Mouse (Mus musculus) heart, embryonic 11.5 days (tissue): ENCODE data around the gene Itgb1bp1. TPM values are rescaled to one million over a fixed set of nuclear protein-coding genes. Genes with fewer than 3 reads are reported as not detected.

Experiments used
- ATAC-seq: fragments of 200-750 bp; cut with Nextera tagmentation; replicated peaks from 2 replicates; pipeline ENCODE4 v1.8.0; 2017; ENCODE audit warnings: moderate library complexity; ENCODE audit not compliant: insufficient number of reproducible peaks, low FRiP score, low TSS enrichment
- H3K27ac ChIP-seq: fragments of 300-500 bp; sonication (generic); 2 replicates; pipeline ENCODE4 v1.5.1; 2014; ENCODE audit warnings: mild to moderate bottlenecking, low read depth, low read length
- H3K27me3 ChIP-seq: fragments of 300-500 bp; sonication (generic); 2 replicates; pipeline ENCODE4 v1.6.1; 2014; ENCODE audit warnings: mild to moderate bottlenecking, low read length, mixed read lengths; ENCODE audit not compliant: control insufficient read depth, insufficient read depth
- H3K36me3 ChIP-seq: fragments of 300-500 bp; sonication (generic); 2 replicates; pipeline ENCODE4 v1.6.1; 2014; ENCODE audit warnings: mild to moderate bottlenecking, low read length, moderate library complexity, mixed read lengths; ENCODE audit not compliant: control insufficient read depth, insufficient read depth
- H3K4me1 ChIP-seq: fragments of 300-500 bp; sonication (generic); 2 replicates; pipeline ENCODE4 v1.6.1; 2014; ENCODE audit warnings: low read length; ENCODE audit not compliant: control insufficient read depth, insufficient read depth
- H3K4me2 ChIP-seq: fragments of 300-500 bp; sonication (generic); 2 replicates; pipeline ENCODE4 v1.6.1; 2014; ENCODE audit warnings: mild to moderate bottlenecking, moderate library complexity
- H3K4me3 ChIP-seq: fragments of 300-500 bp; sonication (generic); 2 replicates; pipeline ENCODE4 v1.5.1; 2014; ENCODE audit warnings: low read depth, low read length
- H3K9ac ChIP-seq: fragments of 300-500 bp; sonication (generic); 2 replicates; pipeline ENCODE4 v1.6.1; 2014; ENCODE audit warnings: mild to moderate bottlenecking, low read depth, low read length, moderate library complexity
- H3K9me3 ChIP-seq: fragments of 300-500 bp; sonication (generic); replicated peaks from 2 replicates; pipeline ENCODE4 v1.6.1; 2016; ENCODE audit warnings: low read length; ENCODE audit not compliant: control insufficient read depth
- WGBS: fragments of 180-500 bp; shearing (Covaris S2); extraction: QIAGEN DNeasy Blood & Tissue Kit; methylation state at CpG from one replicate; pipeline ENCODE4 v1.1.7; 2014; ENCODE audit not compliant: insufficient replicate concordance; 5-methylcytosine and 5-hydroxymethylcytosine counted together
- polyA plus RNA-seq: library from polyadenylated mRNA; unstranded; fragments of >200 nt; fragmentation: Nextera tagmentation; extraction: Ambion mirVana; gene quantifications from 2 replicates; pipeline ENCODE4 v1.2.1, GENCODE M21; 2014

The Itgb1bp1 gene
- polyA plus RNA-seq, 1 experiment from 2014 or later = 41.6 TPM

DNA sequence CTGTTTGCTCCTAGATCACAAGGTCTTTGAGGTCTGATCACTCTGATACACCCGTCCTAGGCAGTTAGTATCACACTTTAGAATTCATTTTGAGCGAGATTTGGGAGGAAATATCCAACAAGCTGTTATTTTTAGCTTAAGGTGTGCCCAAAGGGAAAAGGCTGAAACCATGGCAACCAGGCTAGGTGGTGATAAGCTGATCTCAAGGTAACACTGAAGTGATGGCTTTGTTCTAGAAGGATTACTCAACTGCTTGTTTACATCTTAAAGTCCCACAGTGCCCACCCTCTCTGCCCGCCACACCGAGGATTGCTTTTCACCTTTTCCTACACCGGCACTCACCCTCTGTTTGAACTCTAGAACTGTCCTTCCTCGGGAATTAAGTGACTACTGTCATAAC, 3.6 kb upstream of the Itgb1bp1 start:
- Histone ChIP-seq H3K9me3 (no peaks in the 10 kb centered on the region), H3K27me3 (no peaks in the 10 kb centered on the region), H3K4me3 (no peak overlapping the region), H3K36me3 (peaks cover 24% of the 10 kb centered on the region), H3K4me1 (peaks cover 10% of the 10 kb centered on the region), H3K9ac (no peak overlapping the region), H3K27ac (no peak overlapping the region), H3K4me2 (no peak overlapping the region)
- 79% methylated on average over 6 of the region's 6 CpGs for WGBS
- ATAC-seq = no peak

DNA sequence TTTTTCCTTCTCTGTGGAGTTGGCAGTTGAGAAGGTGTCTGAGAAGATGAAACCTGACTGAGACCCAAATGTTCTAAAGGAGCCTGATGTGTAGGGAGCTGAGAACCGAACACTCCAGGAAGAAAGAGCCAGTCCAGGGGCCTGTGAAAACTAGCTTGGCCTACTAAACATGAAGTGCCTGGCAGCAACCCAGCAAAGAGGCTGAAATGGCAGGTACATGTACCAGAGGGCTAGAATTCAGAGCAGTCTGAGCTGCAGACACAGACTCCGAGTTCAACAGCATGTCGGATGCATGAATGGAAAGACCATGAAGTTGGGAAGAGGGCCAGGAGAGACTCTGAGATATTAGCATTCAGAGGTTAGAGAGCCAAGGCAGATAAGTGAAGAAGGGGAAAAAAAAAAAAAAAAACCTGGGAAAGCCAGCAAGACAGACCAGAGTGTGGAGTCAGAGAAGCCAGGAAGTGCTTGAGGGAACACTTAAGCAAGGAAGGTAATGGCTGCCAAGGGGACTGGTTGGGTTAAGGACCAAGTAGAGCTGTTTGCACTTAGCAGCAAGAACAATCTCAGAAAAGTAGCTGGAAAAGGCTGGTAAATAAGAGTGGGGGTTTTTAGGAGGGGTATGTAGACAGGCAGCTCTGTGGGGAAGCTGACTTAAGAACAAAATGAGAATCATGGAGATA, 2.8 kb upstream of the Itgb1bp1 start:
- no peak overlapping the region for H3K4me2 ChIP-seq
- H3K36me3 ChIP-seq = peaks cover 18% of the 10 kb centered on the region
- H3K4me3 ChIP-seq = no peak overlapping the region
- no peaks in the 10 kb centered on the region for H3K9me3 ChIP-seq
- 75% methylated on average over 3 of the region's 3 CpGs for WGBS
- H3K27ac ChIP-seq = no peak overlapping the region
- ATAC-seq = no peak
- H3K9ac ChIP-seq = no peak overlapping the region
- H3K4me1 ChIP-seq = peaks cover 10% of the 10 kb centered on the region
- H3K27me3 ChIP-seq = no peaks in the 10 kb centered on the region

DNA sequence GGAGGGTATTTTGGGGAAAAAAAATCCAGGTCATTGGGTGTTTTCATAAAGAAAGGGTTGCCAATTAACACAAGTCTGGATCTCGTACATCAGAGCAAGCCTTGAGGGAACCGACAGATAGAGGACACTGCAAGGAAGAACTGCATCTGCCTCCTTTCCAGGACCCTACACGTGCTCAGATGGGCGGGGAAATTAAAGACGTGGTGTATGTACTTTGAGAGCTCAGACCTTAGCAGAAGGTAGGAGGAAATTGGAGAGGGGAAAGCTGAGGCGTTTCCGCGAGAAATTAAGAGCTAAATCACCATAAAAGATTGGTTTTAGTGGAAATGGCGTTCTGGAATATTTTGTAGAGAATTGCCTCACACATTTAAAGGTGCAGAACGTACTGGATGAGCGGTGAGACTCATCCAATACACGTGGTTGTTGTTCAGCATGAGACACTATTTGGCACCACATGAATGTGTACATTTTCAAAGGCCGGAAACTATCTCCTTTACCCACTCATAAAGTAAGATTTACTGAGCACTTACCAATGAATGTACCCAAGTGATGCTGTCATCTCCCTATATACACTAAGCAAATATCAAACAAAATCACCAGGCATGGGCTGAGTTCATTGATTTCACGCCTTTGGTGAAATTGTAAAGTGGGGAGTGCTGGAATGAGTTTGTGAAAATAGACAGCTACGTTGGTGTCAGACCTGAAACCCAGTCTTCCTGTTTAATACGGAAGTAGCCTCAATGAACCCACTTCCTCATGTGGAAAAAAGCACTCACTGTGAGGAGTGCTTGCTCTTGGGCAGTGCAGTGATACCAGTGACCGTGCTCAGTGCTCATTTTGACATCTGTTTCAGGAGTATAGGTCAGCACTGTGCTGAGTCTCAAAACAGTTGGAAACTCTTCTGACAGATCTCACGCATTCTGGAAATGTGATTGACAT, 897 bp upstream of the Itgb1bp1 start:
- WGBS = 35% methylated on average over 18 of the region's 18 CpGs
- H3K4me1 ChIP-seq = peaks cover 10% of the 10 kb centered on the region
- no peak for ATAC-seq

DNA sequence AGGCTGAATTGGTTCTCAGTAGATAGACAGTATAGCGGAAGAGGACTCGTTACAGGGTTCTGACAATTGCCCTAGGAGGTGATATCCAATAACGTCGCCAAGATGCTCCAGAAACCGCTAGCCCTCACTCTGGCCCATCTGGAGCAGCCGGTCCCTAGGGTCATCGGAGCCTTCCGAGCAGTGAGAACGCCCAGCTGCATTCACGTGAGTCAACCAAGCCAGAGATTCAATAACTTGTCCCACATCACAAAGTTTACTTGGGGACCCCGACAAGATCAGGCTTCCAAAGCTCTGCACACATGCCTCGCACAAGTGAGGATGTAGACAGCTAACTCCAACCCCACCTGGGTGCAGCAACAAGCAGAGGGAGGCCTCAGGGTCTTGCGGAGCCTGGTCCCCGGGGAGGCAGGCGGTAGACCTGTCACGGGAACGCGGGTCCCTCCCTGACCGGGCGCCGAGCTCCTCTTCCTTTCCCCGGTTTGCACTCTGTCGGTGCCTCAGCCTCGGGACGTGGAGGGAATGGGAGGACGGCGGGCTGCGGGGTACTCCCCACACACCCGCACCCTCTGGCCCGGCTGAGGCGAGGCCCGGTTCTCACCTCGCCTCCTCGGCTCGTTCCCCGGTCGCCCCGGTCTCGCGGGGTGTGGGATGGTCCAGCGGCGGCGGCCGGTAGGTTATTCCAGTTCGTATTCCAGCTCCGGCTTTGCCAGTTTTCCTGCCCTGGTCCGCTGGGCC, 409 bp downstream of the Itgb1bp1 start:
- Histone ChIP-seq H3K4me3 (peak overlapping the region; percentile 91), H3K9me3 (no peaks in the 10 kb centered on the region), H3K9ac (peak overlapping the region; percentile 72), H3K4me1 (peaks cover 10% of the 10 kb centered on the region), H3K36me3 (no peaks in the 10 kb centered on the region), H3K4me2 (peak overlapping the region; percentile 90), H3K27ac (peak overlapping the region; percentile 86), H3K27me3 (no peaks in the 10 kb centered on the region)
- WGBS = under 1% methylated on average over 42 of the region's 47 CpGs
- ATAC-seq = peak; percentile 82

More for the DNA sequence above, 897 bp upstream of the Itgb1bp1 start:
- H3K4me3 ChIP-seq = peak overlapping the region; percentile 91
- H3K36me3 ChIP-seq = 0 out of 2 replicates have a peak, but pooled peaks cover 5% of the 10 kb centered on the region
- H3K4me2 ChIP-seq = peak overlapping the region; percentile 90
- peak overlapping the region; percentile 95 for H3K9ac ChIP-seq
- H3K27ac ChIP-seq = peak overlapping the region; percentile 86
- no peaks in the 10 kb centered on the region for H3K9me3 ChIP-seq
- H3K27me3 ChIP-seq = no peaks in the 10 kb centered on the region

DNA sequence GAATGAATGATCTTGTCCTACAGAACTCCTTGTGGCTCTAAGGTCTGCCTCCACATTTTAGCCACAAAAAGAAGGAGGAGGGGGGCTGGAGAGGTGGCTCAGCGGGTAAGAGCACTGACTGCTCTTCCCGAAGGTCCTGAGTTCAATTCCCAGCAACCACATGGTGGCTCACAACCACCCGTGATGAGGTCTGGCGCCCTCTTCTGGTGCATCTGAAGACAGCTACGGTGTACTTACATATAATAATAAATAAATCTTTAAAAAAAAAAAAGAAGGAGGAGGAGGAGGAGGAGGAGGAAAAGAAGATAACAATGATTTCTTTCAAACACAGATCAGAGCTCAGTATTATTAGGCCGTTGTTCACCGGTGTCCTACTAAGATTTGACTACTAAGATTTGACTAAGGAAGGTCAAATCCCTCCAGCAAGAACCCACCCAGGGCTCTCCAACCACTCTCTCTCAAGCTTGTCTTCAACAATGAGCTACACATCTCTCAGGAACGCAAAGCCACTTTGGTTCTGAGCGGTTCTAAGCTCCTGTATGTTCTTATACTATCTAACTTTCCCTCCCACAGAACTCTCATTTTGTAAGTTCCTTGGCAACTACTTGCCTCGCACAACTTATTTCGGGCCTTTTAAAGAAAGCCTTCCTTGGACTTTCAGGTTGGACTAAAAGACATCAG, 1.2 kb downstream of the Itgb1bp1 start, which contains the start of gene Cpsf3:
Gene Cpsf3 (plus strand): TSS at position 631 of the 681 bp plus-strand sequence.
- Histone ChIP-seq H3K27me3 (no peaks in the 10 kb centered on the region), H3K4me1 (peaks cover 10% of the 10 kb centered on the region), H3K4me2 (peak within 1 kb of the TSS; percentile 90), H3K36me3 (no peaks in the 10 kb centered on the region), H3K9me3 (no peaks in the 10 kb centered on the region), H3K9ac (peak within 1 kb of the TSS; percentile 95), H3K27ac (peak within 1 kb of the TSS; percentile 86), H3K4me3 (peak within 1 kb of the TSS; percentile 91)
- WGBS = 49% methylated on average over 11 of the region's 11 CpGs
- ATAC-seq = no peak

DNA sequence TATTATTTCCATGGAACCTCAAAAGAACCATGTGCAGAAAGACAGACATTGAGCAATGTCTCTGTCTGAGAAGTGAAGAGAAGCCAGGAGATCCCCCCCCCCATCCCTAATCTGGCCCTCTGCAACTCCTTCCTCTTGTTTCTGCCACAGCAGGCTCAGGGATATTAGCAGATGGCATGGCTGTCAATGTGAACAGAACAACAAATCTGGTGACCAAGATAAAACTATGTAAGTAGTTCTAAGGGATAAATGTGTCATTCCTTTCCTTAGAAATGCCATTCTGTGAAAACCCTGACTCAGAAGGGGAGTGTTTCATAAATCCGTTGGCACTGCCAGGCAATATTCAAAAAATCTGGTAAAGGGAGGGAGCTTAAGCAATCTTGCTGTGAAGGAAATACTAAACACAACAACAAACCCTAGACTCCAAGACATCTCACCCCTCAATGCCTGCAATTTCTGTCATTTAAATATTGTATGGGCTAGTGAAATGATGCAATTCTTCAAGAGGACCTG, 8.7 kb downstream of the Itgb1bp1 start:
- Histone ChIP-seq H3K27ac (no peak overlapping the region), H3K4me1 (no peaks in the 10 kb centered on the region), H3K9ac (no peak overlapping the region), H3K4me2 (no peak overlapping the region), H3K9me3 (no peaks in the 10 kb centered on the region), H3K36me3 (peaks cover 2% of the 10 kb centered on the region; the same call in 1 of the 2 replicates), H3K27me3 (no peaks in the 10 kb centered on the region), H3K4me3 (no peak overlapping the region)
- 77% methylated on average over 1 of the region's 1 CpGs for WGBS
- ATAC-seq = no peak

DNA sequence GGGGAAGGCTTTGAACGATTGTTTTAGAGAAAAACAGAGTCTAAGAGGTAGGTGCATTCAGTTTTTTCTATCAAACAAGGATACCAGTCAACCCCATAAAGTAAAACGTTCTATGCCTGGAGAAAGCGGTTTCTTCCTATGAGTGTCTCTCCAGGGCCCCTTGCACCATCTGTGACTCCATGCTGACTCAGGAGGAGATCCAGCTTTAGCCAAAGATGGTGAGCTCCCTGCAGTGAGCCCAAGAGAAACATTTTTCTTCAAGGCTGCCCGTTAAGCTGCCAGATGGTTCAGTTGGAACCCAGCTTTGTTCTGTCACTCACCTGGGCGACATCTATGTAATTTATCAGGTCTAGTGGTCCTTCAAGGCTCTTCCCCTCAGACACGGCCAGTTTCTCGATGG, 11.6 kb downstream of the Itgb1bp1 start:
- H3K4me3 ChIP-seq = no peak overlapping the region
- ATAC-seq = no peak
- no peaks in the 10 kb centered on the region for H3K27me3 ChIP-seq
- H3K36me3 ChIP-seq = peaks cover 17% of the 10 kb centered on the region
- no peaks in the 10 kb centered on the region for H3K9me3 ChIP-seq
- no peak overlapping the region for H3K27ac ChIP-seq
- H3K9ac ChIP-seq = no peak overlapping the region
- H3K4me2 ChIP-seq = no peak overlapping the region
- no peaks in the 10 kb centered on the region for H3K4me1 ChIP-seq
- 70% methylated on average over 7 of the region's 7 CpGs for WGBS
